In the genomic region with DNA sequence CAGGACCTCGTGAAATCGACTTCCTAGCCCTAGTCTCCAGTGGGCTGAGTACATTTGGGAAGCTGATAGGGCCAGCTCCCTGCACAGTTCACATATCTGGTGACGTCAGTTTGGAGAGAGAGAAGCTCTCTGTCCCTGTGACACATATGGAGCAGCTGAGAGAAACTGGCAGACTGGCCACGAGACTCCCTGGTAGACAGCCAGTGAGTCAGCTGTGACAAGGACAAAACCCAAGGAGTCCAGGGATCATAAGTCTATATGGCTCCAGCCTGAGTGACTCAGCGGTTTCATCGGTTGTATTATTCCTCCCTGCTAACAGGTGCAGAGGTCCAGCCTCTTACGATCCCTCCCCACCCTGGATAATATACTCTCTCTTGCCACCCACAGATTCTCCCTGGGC, we compare ENCODE assay signal across 9 mouse cellular contexts. TPM values are rescaled to one million over a fixed set of nuclear protein-coding genes. Genes with fewer than 3 reads are reported as not detected.
A peak's percentile ranks its signal among the peaks of the same experiment; 100 is the strongest.
DNase-seq lines count a peak whose midpoint lies in the region; ATAC-seq and TF ChIP-seq lines count a peak whose summit lies in the region.
"Had no signal": no experiment of that assay in that cellular context is flagged by ENCODE, and none has a peak within 500 bp of the region (broad histone marks: within the 10 kb centered on the region; RNA-seq: fewer than 3 reads in every experiment).

No protein-coding gene starts in this region.

- TF ChIP-seq POLR2A in heart, adult 2 months (IDR thresholded peaks at IDR 0.05; ENCODE audit: insufficient read depth, low read depth, low read length), result no peak

- H3K27ac ChIP-seq in liver, embryonic 12.5 days, result no peak overlapping the region
- H3K27ac ChIP-seq in liver, embryonic 11.5 days (ENCODE audit: low read depth, low read length), result no peak overlapping the region
- H3K27ac ChIP-seq in heart, adult 2 months, result peak overlapping the region; percentile 60
- H3K27ac ChIP-seq in macrophage, result peak overlapping the region; percentile 32
- H3K27ac ChIP-seq in midbrain, embryonic 16.5 days (ENCODE audit: low read length), result no peak overlapping the region
- H3K27ac ChIP-seq: neural tube, embryonic 13.5 days had no signal

- peaks cover 17% of the 10 kb centered on the region for H3K4me1 ChIP-seq in liver, embryonic 12.5 days
- peaks cover 4% of the 10 kb centered on the region; the same call in 1 of the 2 replicates for H3K4me1 ChIP-seq in liver, embryonic 11.5 days (replicated peaks; ENCODE audit: control insufficient read depth, insufficient read depth, low read length)
- H3K4me1 ChIP-seq in heart, adult 2 months (ENCODE audit: control insufficient read depth, insufficient read depth, low read length), result peaks cover 3% of the 10 kb centered on the region; the same call in 1 of the 2 replicates
- H3K4me1 ChIP-seq in midbrain, embryonic 16.5 days (ENCODE audit: control insufficient read depth, insufficient read depth, low read length), result no peaks in the 10 kb centered on the region
- H3K4me1 ChIP-seq: neural tube, embryonic 13.5 days had no signal

- H3K9ac ChIP-seq in liver, embryonic 12.5 days, result no peak overlapping the region
- no peak overlapping the region for H3K9ac ChIP-seq in liver, embryonic 11.5 days (ENCODE audit: low read depth, low read length)
- H3K9ac ChIP-seq in heart, adult 2 months (ENCODE audit: low read depth, low read length), result no peak overlapping the region
- H3K9ac ChIP-seq in midbrain, embryonic 16.5 days (ENCODE audit: low read depth, low read length), result no peak overlapping the region
- H3K9ac ChIP-seq: neural tube, embryonic 13.5 days had no signal

- 64% methylated on average over 7 of the region's 7 CpGs for WGBS in liver, embryonic 12.5 days (ENCODE audit: insufficient replicate concordance)
- WGBS in liver, embryonic 11.5 days, result 69% methylated on average over 7 of the region's 7 CpGs
- 39% methylated on average over 7 of the region's 7 CpGs for WGBS in heart, adult 2 months
- 40% methylated on average over 7 of the region's 7 CpGs for WGBS in macrophage (ENCODE audit: missing documents)
- 73% methylated on average over 7 of the region's 7 CpGs for WGBS in midbrain, embryonic 16.5 days

- no peak for TF ChIP-seq CTCF in heart, adult 2 months (IDR thresholded peaks at IDR 0.05)

- intact Hi-C loops in heart, adult 2 months (cut with DNase I), result no loop called here

- H3K27me3 ChIP-seq in liver, embryonic 12.5 days (replicated peaks), result no peaks in the 10 kb centered on the region
- no peaks in the 10 kb centered on the region for H3K27me3 ChIP-seq in liver, embryonic 11.5 days (replicated peaks; ENCODE audit: control insufficient read depth, insufficient read depth, low read length)
- no peaks in the 10 kb centered on the region for H3K27me3 ChIP-seq in heart, adult 2 months (ENCODE audit: control insufficient read depth, insufficient read depth, low read length)
- no peaks in the 10 kb centered on the region for H3K27me3 ChIP-seq in midbrain, embryonic 16.5 days (ENCODE audit: control insufficient read depth, insufficient read depth, low read depth, low read length)
- H3K27me3 ChIP-seq: neural tube, embryonic 13.5 days had no signal

- H3K36me3 ChIP-seq in liver, embryonic 12.5 days, result no peaks in the 10 kb centered on the region
- no peaks in the 10 kb centered on the region for H3K36me3 ChIP-seq in liver, embryonic 11.5 days (ENCODE audit: control insufficient read depth, insufficient read depth, low read length)
- no peaks in the 10 kb centered on the region for H3K36me3 ChIP-seq in heart, adult 2 months (ENCODE audit: control insufficient read depth, insufficient read depth, low read length)
- no peaks in the 10 kb centered on the region for H3K36me3 ChIP-seq in macrophage (ENCODE audit: inconsistent target)
- no peaks in the 10 kb centered on the region for H3K36me3 ChIP-seq in midbrain, embryonic 16.5 days (ENCODE audit: control insufficient read depth, insufficient read depth, low read length)
- H3K36me3 ChIP-seq: neural tube, embryonic 13.5 days had no signal

- 0 out of 2 replicates have a peak, but pooled peaks have one; percentile 49 for TF ChIP-seq EP300 in heart, adult 2 months (IDR thresholded peaks at IDR 0.05; ENCODE audit: insufficient read depth, low read depth, low read length)

- H3K9me3 ChIP-seq in liver, embryonic 12.5 days (replicated peaks), result no peaks in the 10 kb centered on the region
- H3K9me3 ChIP-seq in liver, embryonic 11.5 days (ENCODE audit: control insufficient read depth, low read length), result no peaks in the 10 kb centered on the region
- H3K9me3 ChIP-seq in midbrain, embryonic 16.5 days (replicated peaks; ENCODE audit: control insufficient read depth, low read length, poor library complexity, severe bottlenecking), result no peaks in the 10 kb centered on the region
- H3K9me3 ChIP-seq: neural tube, embryonic 13.5 days had no signal

- H3K4me2 ChIP-seq in liver, embryonic 12.5 days, result no peak overlapping the region
- no peak overlapping the region for H3K4me2 ChIP-seq in liver, embryonic 11.5 days
- no peak overlapping the region for H3K4me2 ChIP-seq in midbrain, embryonic 16.5 days (ENCODE audit: low read length)
- H3K4me2 ChIP-seq: neural tube, embryonic 13.5 days had no signal

- H3K79me2 ChIP-seq in heart, adult 2 months (replicated peaks; ENCODE audit: control insufficient read depth, insufficient read depth, low read length), result no peaks in the 10 kb centered on the region
- H3K79me2 ChIP-seq in macrophage (ENCODE audit: inconsistent target), result no peaks in the 10 kb centered on the region

- ATAC-seq in liver, embryonic 12.5 days, result peak; percentile 40
- ATAC-seq in liver, embryonic 11.5 days (replicated peaks; ENCODE audit: low FRiP score), result no peak
- no peak for ATAC-seq in midbrain, embryonic 16.5 days

- H3K4me3 ChIP-seq in liver, embryonic 12.5 days, result no peak overlapping the region
- no peak overlapping the region for H3K4me3 ChIP-seq in liver, embryonic 11.5 days (ENCODE audit: low read depth, low read length)
- no peak overlapping the region for H3K4me3 ChIP-seq in heart, adult 2 months
- H3K4me3 ChIP-seq in macrophage (ENCODE audit: inconsistent target), result no peak overlapping the region
- H3K4me3 ChIP-seq in midbrain, embryonic 16.5 days (ENCODE audit: low read depth, low read length), result no peak overlapping the region
- H3K4me3 ChIP-seq: neural tube, embryonic 13.5 days had no signal

- DNase-seq in liver, embryonic 11.5 days (ENCODE audit: low spot score), result no peak
- DNase-seq in adrenal gland, adult 18-20 months (ENCODE audit: low spot score in 2 of 2), result peak; percentile 45 to 47
- peak; percentile 61 to 77 for DNase-seq in heart, adult 2 months
- no peak for DNase-seq in layer of hippocampus, postnatal 14 days (ENCODE audit: low spot score in 2 of 2)
- DNase-seq in layer of hippocampus, postnatal 10 days (ENCODE audit: low spot score in 2 of 2), result no peak

RNA-seq across cellular contexts. Expression of gene Cldn4, which starts 12.4 kb away (rescaled TPM):
- 0.28 and 0.49 TPM in 2 replicates for polyA plus RNA-seq in liver, embryonic 12.5 days (2016; fragmentation: Nextera tagmentation; extraction: Ambion mirVana)
- 3.1 and 3.7 TPM in 2 replicates for polyA plus RNA-seq in liver, embryonic 11.5 days (2014; fragmentation: Nextera tagmentation; extraction: Ambion mirVana)
- total RNA-seq in adrenal gland, adult 18-20 months (2021), result not detected
- total RNA-seq in heart, adult 2 months (2021), result not detected
- 0.68 TPM in 1 of 2 replicates, not detected in the other for polyA plus RNA-seq in heart, adult 2 months (2012; rRNA removed)
- total RNA-seq in macrophage (2018; cell fraction: chromatin; rRNA removed), result not detected
- not detected for total RNA-seq in macrophage (2018; cell fraction: cytosol; rRNA removed)
- not detected for total RNA-seq in macrophage (2018; cell fraction: nucleus; rRNA removed)
- polyA plus RNA-seq in macrophage (2018), result not detected in 3 replicates
- not detected for total RNA-seq in layer of hippocampus, postnatal 14 days (2021)
- polyA plus RNA-seq in midbrain, embryonic 16.5 days (2015; fragmentation: Nextera tagmentation; extraction: Ambion mirVana), result not detected in 2 replicates
- not detected for total RNA-seq in layer of hippocampus, postnatal 10 days (2021)

RNA-seq across cellular contexts. Expression of gene Cldn3, which starts 26.9 kb away (rescaled TPM):
- 0.55 and 0.57 TPM in 2 replicates for polyA plus RNA-seq in liver, embryonic 12.5 days (2016; fragmentation: Nextera tagmentation; extraction: Ambion mirVana)
- 2.0 and 2.2 TPM in 2 replicates for polyA plus RNA-seq in liver, embryonic 11.5 days (2014; fragmentation: Nextera tagmentation; extraction: Ambion mirVana)
- total RNA-seq in adrenal gland, adult 18-20 months (2021), result under 1 TPM; 0.50 to 0.54 TPM
- total RNA-seq in heart, adult 2 months (2021), result under 1 TPM in 1 of 2 experiments, not detected in 1; 0.26 TPM
- 0.12 and 6.8 TPM in 2 replicates for polyA plus RNA-seq in heart, adult 2 months (2012; rRNA removed)
- total RNA-seq in macrophage (2018; cell fraction: chromatin; rRNA removed), result not detected
- not detected for total RNA-seq in macrophage (2018; cell fraction: cytosol; rRNA removed)
- not detected for total RNA-seq in macrophage (2018; cell fraction: nucleus; rRNA removed)
- polyA plus RNA-seq in macrophage (2018), result not detected in 3 replicates
- 1 to 10 TPM; 2.0 to 2.7 TPM for total RNA-seq in layer of hippocampus, postnatal 14 days (2021)
- polyA plus RNA-seq in midbrain, embryonic 16.5 days (2015; fragmentation: Nextera tagmentation; extraction: Ambion mirVana), result 2.2 and 2.6 TPM in 2 replicates
- total RNA-seq in layer of hippocampus, postnatal 10 days (2021), result 1 to 10 TPM; 3.5 to 5.2 TPM

RNA-seq across cellular contexts. Expression of gene Mettl27, which starts 26.9 kb away (rescaled TPM):
- polyA plus RNA-seq in liver, embryonic 12.5 days (2016; fragmentation: Nextera tagmentation; extraction: Ambion mirVana), result 8.5 and 9.8 TPM in 2 replicates
- 9.1 and 11.4 TPM in 2 replicates for polyA plus RNA-seq in liver, embryonic 11.5 days (2014; fragmentation: Nextera tagmentation; extraction: Ambion mirVana)
- total RNA-seq in adrenal gland, adult 18-20 months (2021), result 10 to 100 TPM; 23.1 to 23.6 TPM
- total RNA-seq in heart, adult 2 months (2021), result 1 to 10 TPM; 4.1 to 6.7 TPM
- 2.8 TPM in 2 replicates for polyA plus RNA-seq in heart, adult 2 months (2012; rRNA removed)
- 10 to 100 TPM in 2 of 26 experiments, 1 to 10 TPM in 16, under 1 TPM in 4, not detected in 4; 0.56 to 11.6 (median 1.4) TPM for total RNA-seq in macrophage (2018; cell fraction: chromatin; rRNA removed)
- 1 to 10 TPM in 17 of 26 experiments, under 1 TPM in 9; 0.41 to 4.2 (median 1.4) TPM for total RNA-seq in macrophage (2018; cell fraction: cytosol; rRNA removed)
- total RNA-seq in macrophage (2018; cell fraction: nucleus; rRNA removed), result 1 to 10 TPM in 14 of 26 experiments, under 1 TPM in 10, not detected in 2; 0.34 to 7.5 (median 1.6) TPM
- 1.6 to 3.7 TPM (median 2.0 TPM) in 3 replicates for polyA plus RNA-seq in macrophage (2018)
- total RNA-seq in layer of hippocampus, postnatal 14 days (2021), result 10 to 100 TPM; 14.6 to 16.5 TPM
- 6.4 and 6.6 TPM in 2 replicates for polyA plus RNA-seq in midbrain, embryonic 16.5 days (2015; fragmentation: Nextera tagmentation; extraction: Ambion mirVana)
- 10 to 100 TPM in 1 of 2 experiments, 1 to 10 TPM in 1; 9.3 to 10.8 TPM for total RNA-seq in layer of hippocampus, postnatal 10 days (2021)

RNA-seq across cellular contexts. Expression of gene Cldn13, which starts 43.8 kb away (rescaled TPM):
- polyA plus RNA-seq in liver, embryonic 12.5 days (2016; fragmentation: Nextera tagmentation; extraction: Ambion mirVana), result 208 TPM in 2 replicates
- polyA plus RNA-seq in liver, embryonic 11.5 days (2014; fragmentation: Nextera tagmentation; extraction: Ambion mirVana), result 115 and 120 TPM in 2 replicates
- not detected for total RNA-seq in adrenal gland, adult 18-20 months (2021)
- total RNA-seq in heart, adult 2 months (2021), result not detected
- polyA plus RNA-seq in heart, adult 2 months (2012; rRNA removed), result 0.10 TPM in 1 of 2 replicates, not detected in the other
- total RNA-seq in macrophage (2018; cell fraction: chromatin; rRNA removed), result not detected
- total RNA-seq in macrophage (2018; cell fraction: cytosol; rRNA removed), result not detected
- total RNA-seq in macrophage (2018; cell fraction: nucleus; rRNA removed), result not detected
- not detected in 3 replicates for polyA plus RNA-seq in macrophage (2018)
- total RNA-seq in layer of hippocampus, postnatal 14 days (2021), result not detected
- polyA plus RNA-seq in midbrain, embryonic 16.5 days (2015; fragmentation: Nextera tagmentation; extraction: Ambion mirVana), result not detected in 2 replicates
- total RNA-seq in layer of hippocampus, postnatal 10 days (2021), result not detected

RNA-seq across cellular contexts. Expression of gene Abhd11, which starts 49.8 kb away (rescaled TPM):
- 39.1 and 45.3 TPM in 2 replicates for polyA plus RNA-seq in liver, embryonic 12.5 days (2016; fragmentation: Nextera tagmentation; extraction: Ambion mirVana)
- 64.9 and 71.1 TPM in 2 replicates for polyA plus RNA-seq in liver, embryonic 11.5 days (2014; fragmentation: Nextera tagmentation; extraction: Ambion mirVana)
- 10 to 100 TPM; 52.3 to 59.7 TPM for total RNA-seq in adrenal gland, adult 18-20 months (2021)
- 10 to 100 TPM; 56.9 to 64.5 TPM for total RNA-seq in heart, adult 2 months (2021)
- polyA plus RNA-seq in heart, adult 2 months (2012; rRNA removed), result 90.2 and 110 TPM in 2 replicates
- total RNA-seq in macrophage (2018; cell fraction: chromatin; rRNA removed), result 10 to 100 TPM in 23 of 26 experiments, 1 to 10 TPM in 3; 8.5 to 35.1 (median 21.1) TPM
- total RNA-seq in macrophage (2018; cell fraction: cytosol; rRNA removed), result 10 to 100 TPM in 23 of 26 experiments, 1 to 10 TPM in 3; 7.4 to 17.4 (median 13.1) TPM
- 10 to 100 TPM in 24 of 26 experiments, 1 to 10 TPM in 2; 8.0 to 49.1 (median 19.5) TPM for total RNA-seq in macrophage (2018; cell fraction: nucleus; rRNA removed)
- polyA plus RNA-seq in macrophage (2018), result 9.5 to 22.6 TPM (median 12.8 TPM) in 3 replicates
- 10 to 100 TPM; 39.3 to 40.4 TPM for total RNA-seq in layer of hippocampus, postnatal 14 days (2021)
- polyA plus RNA-seq in midbrain, embryonic 16.5 days (2015; fragmentation: Nextera tagmentation; extraction: Ambion mirVana), result 76.5 and 81.5 TPM in 2 replicates
- total RNA-seq in layer of hippocampus, postnatal 10 days (2021), result 10 to 100 TPM; 41.1 to 49.2 TPM

Comparison
In these comparisons a context has a peak if more than half of its experiments do, and no peak if none do; other contexts are left out.
1. H3K27ac ChIP-seq: peak in heart, adult 2 months (single experiment) and macrophage (single experiment); none in liver, embryonic 12.5 days (single experiment), liver, embryonic 11.5 days (single experiment) and midbrain, embryonic 16.5 days (single experiment).
2. DNase-seq: peak in adrenal gland, adult 18-20 months (2 of 2) and heart, adult 2 months (2 of 2); none in liver, embryonic 11.5 days (single experiment), layer of hippocampus, postnatal 14 days (0 of 2) and layer of hippocampus, postnatal 10 days (0 of 2).